Mouse (Mus musculus) neural tube, embryonic 13.5 days (tissue): ENCODE results near the gene Fam49a. TPM values are rescaled to one million over a fixed set of nuclear protein-coding genes. Genes with fewer than 3 reads are reported as not detected.

Experiments used
- ATAC-seq: fragments of 200-750 bp; cut with Nextera tagmentation; 2 replicates; pipeline ENCODE4 v1.8.0; 2017; ENCODE audit warnings: low read depth, mild to moderate bottlenecking, moderate TSS enrichment, moderate library complexity
- H3K27ac ChIP-seq: fragments of 300-500 bp; sonication (generic); replicated peaks from 2 replicates; pipeline ENCODE4 v1.5.1; 2015; ENCODE audit warnings: moderate library complexity, mild to moderate bottlenecking, inconsistent platforms
- H3K27me3 ChIP-seq: fragments of 300-500 bp; sonication (generic); 2 replicates; pipeline ENCODE4 v1.6.1; 2015; ENCODE audit warnings: mild to moderate bottlenecking, inconsistent platforms
- H3K36me3 ChIP-seq: fragments of 300-500 bp; sonication (generic); 2 replicates; pipeline ENCODE4 v1.6.1; 2015; ENCODE audit warnings: mild to moderate bottlenecking, inconsistent platforms
- H3K4me1 ChIP-seq: fragments of 300-500 bp; sonication (generic); replicated peaks from 2 replicates; pipeline ENCODE4 v1.6.1; 2015; ENCODE audit warnings: inconsistent platforms
- H3K4me2 ChIP-seq: fragments of 300-500 bp; sonication (generic); 2 replicates; pipeline ENCODE4 v1.6.1; 2015; ENCODE audit warnings: inconsistent platforms, mild to moderate bottlenecking, moderate library complexity
- H3K4me3 ChIP-seq: fragments of 300-500 bp; sonication (generic); 2 replicates; pipeline ENCODE4 v1.5.1; 2015; ENCODE audit warnings: mild to moderate bottlenecking, inconsistent platforms
- H3K9ac ChIP-seq: fragments of 300-500 bp; sonication (generic); 2 replicates; pipeline ENCODE4 v1.6.1; 2015; ENCODE audit warnings: moderate library complexity, mild to moderate bottlenecking, inconsistent platforms
- H3K9me3 ChIP-seq: fragments of 300-500 bp; sonication (generic); 2 replicates; pipeline ENCODE4 v1.6.1; 2016; ENCODE audit warnings: inconsistent platforms
- WGBS: fragments of 180-500 bp; shearing (Covaris S2); methylation state at CpG from one replicate; pipeline ENCODE4 v1.1.7; 2015; 5-methylcytosine and 5-hydroxymethylcytosine counted together
- polyA plus RNA-seq: library from polyadenylated mRNA; unstranded; fragments of >200 nt; fragmentation: Nextera tagmentation; extraction: Ambion mirVana; gene quantifications from 2 replicates; pipeline ENCODE4 v1.2.1, GENCODE M21; 2015

Gene Fam49a
- polyA plus RNA-seq, 1 experiment from 2014 or later, result 34.1 TPM

- 79% methylated on average over 1 of the region's 1 CpGs for WGBS
- no peak overlapping the region for H3K4me3 ChIP-seq
- H3K4me1 ChIP-seq, result no peaks in the 10 kb centered on the region
- no peak overlapping the region for H3K9ac ChIP-seq
- H3K27ac ChIP-seq, result no peak overlapping the region
- no peaks in the 10 kb centered on the region for H3K9me3 ChIP-seq
- no peak overlapping the region for H3K4me2 ChIP-seq
- no peak for ATAC-seq
- H3K27me3 ChIP-seq, result no peaks in the 10 kb centered on the region
- H3K36me3 ChIP-seq, result no peaks in the 10 kb centered on the region
Observed at GRCm38 (mm10) chr12:12389271-12389670, 127.3 kb downstream of the Fam49a start.

DNA sequence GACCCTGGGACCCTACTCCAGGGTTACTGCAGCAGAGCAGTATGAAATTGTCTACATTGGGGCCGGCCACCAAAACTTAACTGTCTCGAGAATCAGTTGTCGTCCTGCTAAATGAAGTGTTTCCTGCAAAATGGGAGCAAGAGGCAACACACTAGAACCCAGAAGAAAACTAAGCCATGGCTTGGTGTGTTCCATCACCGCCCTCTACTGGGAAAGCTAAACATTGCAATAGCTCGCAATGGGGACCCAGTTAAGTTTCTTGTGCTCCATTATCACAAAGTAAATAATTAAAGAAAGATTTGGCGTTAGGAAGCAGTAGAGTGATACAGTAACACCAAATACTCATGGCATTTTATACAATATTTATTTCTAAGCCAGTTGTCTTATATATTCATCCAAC is 134.3 kb downstream of the Fam49a start:
- H3K4me1 ChIP-seq, result 0 out of 2 replicates have a peak, but pooled peaks cover 3% of the 10 kb centered on the region
- H3K4me2 ChIP-seq, result no peak overlapping the region
- no peak overlapping the region for H3K4me3 ChIP-seq
- no peak overlapping the region for H3K9ac ChIP-seq
- no peak; the same call in 1 of the 2 replicates for ATAC-seq
- H3K9me3 ChIP-seq, result no peaks in the 10 kb centered on the region
- WGBS, result 30% methylated on average over 6 of the region's 6 CpGs
- no peaks in the 10 kb centered on the region for H3K36me3 ChIP-seq
- H3K27ac ChIP-seq, result no peak overlapping the region
- no peaks in the 10 kb centered on the region for H3K27me3 ChIP-seq

DNA sequence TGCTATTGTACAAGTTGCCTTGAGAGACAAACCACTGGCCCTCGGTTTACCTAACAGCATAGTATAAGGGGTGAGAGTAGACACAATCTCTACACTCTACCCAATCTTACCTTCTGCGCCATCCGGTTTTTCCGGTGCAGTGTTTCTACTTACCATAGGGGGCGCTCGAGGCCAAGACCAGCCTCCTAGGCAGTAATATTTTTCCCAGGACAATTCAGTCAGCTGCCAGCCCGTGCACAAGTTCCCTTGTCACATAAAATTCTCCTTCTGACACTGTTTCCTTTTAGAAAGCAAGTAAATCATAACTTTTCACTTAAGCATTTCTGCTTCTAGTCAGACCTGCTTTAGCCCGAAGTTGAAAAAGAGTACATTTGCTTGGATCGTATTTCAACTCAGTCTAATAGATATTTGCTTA is 139.1 kb downstream of the Fam49a start:
- no peaks in the 10 kb centered on the region for H3K9me3 ChIP-seq
- H3K9ac ChIP-seq, result no peak overlapping the region
- no peak overlapping the region for H3K27ac ChIP-seq
- H3K27me3 ChIP-seq, result no peaks in the 10 kb centered on the region
- 50% methylated on average over 9 of the region's 9 CpGs for WGBS
- H3K4me3 ChIP-seq, result no peak overlapping the region
- ATAC-seq, result peak; percentile 65
- H3K4me1 ChIP-seq, result 0 out of 2 replicates have a peak, but pooled peaks cover 13% of the 10 kb centered on the region
- H3K4me2 ChIP-seq, result peak overlapping the region; percentile 37
- H3K36me3 ChIP-seq, result no peaks in the 10 kb centered on the region

DNA sequence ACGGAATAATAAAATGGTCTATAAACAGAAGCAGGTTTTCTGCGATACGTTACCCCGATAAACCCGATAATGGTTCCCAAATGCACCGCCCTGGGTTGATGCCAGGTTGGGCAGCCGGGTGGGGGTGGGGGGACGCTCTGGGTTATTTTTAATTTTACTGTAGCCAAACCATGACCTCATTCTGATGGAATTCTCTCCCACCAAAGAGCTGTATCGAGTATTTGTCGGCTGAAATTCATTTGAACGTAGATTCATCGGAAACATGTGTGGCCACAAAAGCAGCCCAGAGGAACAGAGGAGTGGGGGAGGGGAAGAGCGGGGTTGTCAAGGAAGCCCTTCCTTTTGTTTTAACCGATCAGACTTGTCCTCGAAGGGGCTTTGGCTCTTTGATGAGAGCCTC is 139.6 kb downstream of the Fam49a start:
- Histone ChIP-seq H3K4me2 (peak overlapping the region; percentile 37), H3K9ac (no peak overlapping the region), H3K4me3 (no peak overlapping the region), H3K36me3 (no peaks in the 10 kb centered on the region), H3K9me3 (no peaks in the 10 kb centered on the region), H3K4me1 (0 out of 2 replicates have a peak, but pooled peaks cover 13% of the 10 kb centered on the region), H3K27me3 (no peaks in the 10 kb centered on the region), H3K27ac (0 out of 2 replicates have a peak overlapping the region, but pooled peaks have one; percentile 20)
- no peak for ATAC-seq
- WGBS, result 52% methylated on average over 15 of the region's 15 CpGs

GRCm38 (mm10) chr12:12405491-12406110 is 143.7 kb downstream of the Fam49a start:
- ATAC-seq, result no peak
- H3K36me3 ChIP-seq, result no peaks in the 10 kb centered on the region

GRCm38 (mm10) chr12:12409044-12409443 is 147.1 kb downstream of the Fam49a start:
- Histone ChIP-seq H3K27me3 (no peaks in the 10 kb centered on the region), H3K27ac (no peak overlapping the region), H3K36me3 (no peaks in the 10 kb centered on the region), H3K4me3 (no peak overlapping the region), H3K4me1 (0 out of 2 replicates have a peak, but pooled peaks cover 5% of the 10 kb centered on the region), H3K9me3 (no peaks in the 10 kb centered on the region), H3K4me2 (no peak overlapping the region), H3K9ac (no peak overlapping the region)
- ATAC-seq, result no peak
- 76% methylated on average over 5 of the region's 5 CpGs for WGBS

More at GRCm38 (mm10) chr12:12405491-12406110, 143.7 kb downstream of the Fam49a start:
- no peaks in the 10 kb centered on the region for H3K9me3 ChIP-seq
- no peak overlapping the region for H3K4me2 ChIP-seq
- WGBS, result 70% methylated on average over 10 of the region's 10 CpGs
- H3K9ac ChIP-seq, result no peak overlapping the region
- H3K4me1 ChIP-seq, result 0 out of 2 replicates have a peak, but pooled peaks cover 13% of the 10 kb centered on the region
- no peak overlapping the region for H3K4me3 ChIP-seq
- no peaks in the 10 kb centered on the region for H3K27me3 ChIP-seq
- H3K27ac ChIP-seq, result no peak overlapping the region

- Histone ChIP-seq H3K9ac (no peak overlapping the region), H3K9me3 (no peaks in the 10 kb centered on the region), H3K4me2 (no peak overlapping the region), H3K4me1 (no peaks in the 10 kb centered on the region), H3K4me3 (no peak overlapping the region), H3K27ac (no peak overlapping the region), H3K36me3 (no peaks in the 10 kb centered on the region), H3K27me3 (no peaks in the 10 kb centered on the region)
- WGBS, result 35% methylated on average over 5 of the region's 5 CpGs
- peak; percentile 50 for ATAC-seq
Observed at GRCm38 (mm10) chr12:12412674-12413073, 150.7 kb downstream of the Fam49a start.

DNA sequence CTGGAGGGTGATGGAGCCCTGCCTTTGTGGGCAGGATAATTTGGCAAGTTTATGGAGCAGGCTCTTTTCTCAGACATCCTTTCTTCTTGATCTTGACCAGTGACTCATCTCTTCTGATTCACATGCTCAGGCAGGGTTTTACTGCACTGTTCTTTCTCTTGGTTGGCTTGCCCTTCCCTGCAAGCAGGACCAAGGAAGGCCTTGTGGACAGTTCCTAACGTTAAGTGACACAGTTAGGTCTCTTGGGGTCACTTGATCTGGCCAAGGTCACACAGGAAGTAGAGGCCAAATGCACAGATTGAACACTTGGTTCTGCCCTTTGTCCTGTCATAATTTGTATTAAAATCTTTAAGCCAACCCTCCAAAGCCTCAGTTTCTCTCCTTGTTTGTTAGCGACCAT is 158.5 kb downstream of the Fam49a start:
- Histone ChIP-seq H3K4me2 (no peak overlapping the region), H3K36me3 (no peaks in the 10 kb centered on the region), H3K9me3 (no peaks in the 10 kb centered on the region), H3K4me1 (0 out of 2 replicates have a peak, but pooled peaks cover 4% of the 10 kb centered on the region), H3K27me3 (no peaks in the 10 kb centered on the region), H3K9ac (no peak overlapping the region), H3K27ac (no peak overlapping the region), H3K4me3 (no peak overlapping the region)
- peak; percentile 26 for ATAC-seq
- 4% methylated on average over 2 of the region's 2 CpGs for WGBS

DNA sequence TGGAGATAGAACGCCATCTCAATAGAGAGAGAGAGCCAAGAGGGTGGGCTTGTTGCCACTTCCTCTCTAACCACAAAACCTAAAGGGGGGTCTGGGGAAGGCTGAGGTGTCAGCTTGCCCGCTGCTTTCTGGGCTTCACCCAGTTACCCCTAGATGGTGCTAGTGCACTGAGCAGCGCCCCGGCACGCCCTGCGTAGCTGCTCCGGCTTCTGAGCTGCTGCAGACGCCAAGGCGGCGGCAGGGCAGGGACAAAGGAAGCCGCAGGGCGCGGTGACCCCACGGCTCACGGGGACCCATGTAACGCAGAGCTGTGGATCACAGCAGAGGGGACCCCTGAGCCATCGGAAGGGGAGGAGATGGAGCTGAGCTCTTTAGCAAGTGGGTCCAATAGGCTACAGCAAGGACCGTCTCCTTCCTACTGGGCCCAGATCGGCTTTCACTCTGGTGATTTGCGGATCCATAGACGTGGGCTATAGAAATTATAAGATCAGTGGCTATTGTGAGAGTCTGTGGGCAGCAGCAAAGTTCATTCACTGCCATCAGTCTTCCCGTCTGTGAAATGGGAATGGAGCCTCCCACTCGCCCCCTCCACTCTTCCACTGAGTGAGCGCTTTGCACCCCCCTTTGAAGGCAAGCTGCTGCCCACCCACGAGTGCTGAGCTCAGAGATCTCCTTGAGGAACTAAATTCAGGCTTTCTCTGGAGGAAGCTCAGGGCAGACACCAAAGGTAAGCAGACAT is 159.1 kb downstream of the Fam49a start:
- WGBS, result 12% methylated on average over 25 of the region's 25 CpGs
- H3K27ac ChIP-seq, result peak overlapping the region; percentile 75

GRCm38 (mm10) chr12:12421580-12421878 is 159.6 kb downstream of the Fam49a start:
- 92% methylated on average over 8 of the region's 8 CpGs for WGBS
- H3K27me3 ChIP-seq, result no peaks in the 10 kb centered on the region
- H3K9me3 ChIP-seq, result no peaks in the 10 kb centered on the region
- no peaks in the 10 kb centered on the region for H3K36me3 ChIP-seq
- no peak overlapping the region for H3K4me3 ChIP-seq
- ATAC-seq, result no peak
- 0 out of 2 replicates have a peak, but pooled peaks cover 4% of the 10 kb centered on the region for H3K4me1 ChIP-seq
- peak overlapping the region; percentile 62 for H3K4me2 ChIP-seq
- no peak overlapping the region; the same call in 1 of the 2 replicates for H3K9ac ChIP-seq
- H3K27ac ChIP-seq, result no peak overlapping the region

More for the DNA sequence above, 159.1 kb downstream of the Fam49a start:
- ATAC-seq, result peak; percentile 97
- no peaks in the 10 kb centered on the region for H3K36me3 ChIP-seq
- H3K9me3 ChIP-seq, result no peaks in the 10 kb centered on the region
- 0 out of 2 replicates have a peak, but pooled peaks cover 4% of the 10 kb centered on the region for H3K4me1 ChIP-seq
- peak overlapping the region; percentile 41 for H3K4me3 ChIP-seq
- peak overlapping the region; percentile 62 for H3K4me2 ChIP-seq
- H3K9ac ChIP-seq, result peak overlapping the region; percentile 84
- H3K27me3 ChIP-seq, result no peaks in the 10 kb centered on the region

DNA sequence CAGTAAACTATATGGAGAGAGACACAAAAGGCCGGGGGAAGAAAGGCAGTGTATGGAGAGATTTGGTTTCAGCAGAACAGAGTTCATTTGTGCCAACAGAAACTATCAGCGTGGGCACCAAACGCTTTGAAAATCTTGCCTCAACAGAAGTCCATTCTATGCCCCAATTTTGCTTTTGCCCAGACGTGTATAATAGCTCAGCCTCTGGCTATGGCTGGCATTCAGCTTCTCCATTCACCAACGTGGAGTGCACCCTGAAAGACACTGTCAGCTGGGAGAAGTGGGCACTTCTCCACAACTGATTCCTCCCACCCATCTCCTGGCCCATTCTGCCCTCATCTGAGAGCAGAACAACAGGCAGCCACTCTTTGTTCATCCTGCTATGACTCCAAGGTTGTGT is 163.2 kb downstream of the Fam49a start:
- H3K4me2 ChIP-seq, result no peak overlapping the region
- H3K4me3 ChIP-seq, result no peak overlapping the region
- H3K36me3 ChIP-seq, result no peaks in the 10 kb centered on the region
- H3K27me3 ChIP-seq, result no peaks in the 10 kb centered on the region
- 0 out of 2 replicates have a peak, but pooled peaks cover 4% of the 10 kb centered on the region for H3K4me1 ChIP-seq
- H3K9me3 ChIP-seq, result no peaks in the 10 kb centered on the region
- ATAC-seq, result no peak
- no peak overlapping the region for H3K9ac ChIP-seq
- WGBS, result 71% methylated on average over 5 of the region's 5 CpGs
- H3K27ac ChIP-seq, result no peak overlapping the region

DNA sequence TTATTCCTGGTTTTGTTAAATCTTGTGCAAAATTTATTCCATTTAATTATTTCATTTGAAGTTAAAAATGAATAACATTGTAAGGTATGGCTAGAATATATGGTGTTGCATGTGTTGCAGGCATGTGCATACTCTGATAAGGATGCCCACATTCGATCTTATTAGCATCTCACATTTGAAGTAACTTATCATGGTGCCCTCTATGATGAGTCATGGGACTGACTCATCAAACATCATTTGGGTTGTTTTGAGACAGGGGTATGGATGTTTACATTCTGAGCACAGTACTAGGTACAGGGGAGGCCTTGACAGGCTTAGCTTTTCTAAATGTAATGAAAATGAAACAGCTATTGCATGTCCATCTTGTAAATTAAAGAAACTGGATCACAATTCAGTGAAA is 165.3 kb downstream of the Fam49a start:
- no peak for ATAC-seq
- Histone ChIP-seq H3K9me3 (no peaks in the 10 kb centered on the region), H3K36me3 (no peaks in the 10 kb centered on the region), H3K9ac (no peak overlapping the region), H3K27me3 (no peaks in the 10 kb centered on the region), H3K4me2 (no peak overlapping the region), H3K27ac (no peak overlapping the region), H3K4me3 (no peak overlapping the region), H3K4me1 (no peaks in the 10 kb centered on the region)
- 92% methylated on average over 1 of the region's 1 CpGs for WGBS
